Mouse (Mus musculus): ENCODE data around the gene Samd11. TPM values are rescaled to one million over a fixed set of nuclear protein-coding genes. Genes with fewer than 3 reads are reported as not detected.

Gene Samd11
- polyA plus RNA-seq, 1 experiment from 2014 or later: 1.2 TPM

Small RNA genes lying within 50 kb of the gene (microRNA-seq; reads per million reads assigned to microRNA genes)
- 3.9 reads per million, percentile 16 among the genes with 10 or more reads in this experiment for gene Mir7658

Other genes starting within 250 kb of the Samd11 start
- gene Tnfrsf4, start 241.8 kb downstream of the Samd11 start, polyA plus RNA-seq (2015; fragmentation: Nextera tagmentation; extraction: Ambion mirVana): 0.42 and 0.47 TPM in 2 replicates
- gene Tnfrsf18, start 229.5 kb downstream of the Samd11 start, polyA plus RNA-seq (2015; fragmentation: Nextera tagmentation; extraction: Ambion mirVana): 1.9 and 2.0 TPM in 2 replicates
- 0.60 and 0.66 TPM in 2 replicates for gene Ttll10, start 196.2 kb downstream of the Samd11 start, polyA plus RNA-seq (2015; fragmentation: Nextera tagmentation; extraction: Ambion mirVana)
- 16.2 and 18.0 TPM in 2 replicates for gene 9430015G10Rik, start 145.7 kb downstream of the Samd11 start, polyA plus RNA-seq (2015; fragmentation: Nextera tagmentation; extraction: Ambion mirVana)
- gene Rnf223, start 125.1 kb downstream of the Samd11 start, polyA plus RNA-seq (2015; fragmentation: Nextera tagmentation; extraction: Ambion mirVana): 0.16 and 0.22 TPM in 2 replicates
- 43.8 and 45.3 TPM in 2 replicates for gene Agrn, start 58.2 kb downstream of the Samd11 start, polyA plus RNA-seq (2015; fragmentation: Nextera tagmentation; extraction: Ambion mirVana)
- 3.5 and 4.3 TPM in 2 replicates for gene Isg15, start 54.8 kb downstream of the Samd11 start, polyA plus RNA-seq (2015; fragmentation: Nextera tagmentation; extraction: Ambion mirVana)
- 3.2 and 3.3 TPM in 2 replicates for gene AW011738, start 52.4 kb downstream of the Samd11 start, polyA plus RNA-seq (2015; fragmentation: Nextera tagmentation; extraction: Ambion mirVana)
- 2.7 and 3.0 TPM in 2 replicates for gene Perm1, start 39.8 kb downstream of the Samd11 start, polyA plus RNA-seq (2015; fragmentation: Nextera tagmentation; extraction: Ambion mirVana)
- gene Plekhn1, start 20.8 kb downstream of the Samd11 start, polyA plus RNA-seq (2015; fragmentation: Nextera tagmentation; extraction: Ambion mirVana): 13.1 and 13.3 TPM in 2 replicates
- 39.3 and 41.8 TPM in 2 replicates for gene Noc2l, start 19.6 kb downstream of the Samd11 start, polyA plus RNA-seq (2015; fragmentation: Nextera tagmentation; extraction: Ambion mirVana)
- not detected in 2 replicates for gene Vmn2r-ps159, start 75.4 kb upstream of the Samd11 start, polyA plus RNA-seq (2015; fragmentation: Nextera tagmentation; extraction: Ambion mirVana)